Mouse (Mus musculus): ENCODE results near the gene Tenm4.

DNA sequence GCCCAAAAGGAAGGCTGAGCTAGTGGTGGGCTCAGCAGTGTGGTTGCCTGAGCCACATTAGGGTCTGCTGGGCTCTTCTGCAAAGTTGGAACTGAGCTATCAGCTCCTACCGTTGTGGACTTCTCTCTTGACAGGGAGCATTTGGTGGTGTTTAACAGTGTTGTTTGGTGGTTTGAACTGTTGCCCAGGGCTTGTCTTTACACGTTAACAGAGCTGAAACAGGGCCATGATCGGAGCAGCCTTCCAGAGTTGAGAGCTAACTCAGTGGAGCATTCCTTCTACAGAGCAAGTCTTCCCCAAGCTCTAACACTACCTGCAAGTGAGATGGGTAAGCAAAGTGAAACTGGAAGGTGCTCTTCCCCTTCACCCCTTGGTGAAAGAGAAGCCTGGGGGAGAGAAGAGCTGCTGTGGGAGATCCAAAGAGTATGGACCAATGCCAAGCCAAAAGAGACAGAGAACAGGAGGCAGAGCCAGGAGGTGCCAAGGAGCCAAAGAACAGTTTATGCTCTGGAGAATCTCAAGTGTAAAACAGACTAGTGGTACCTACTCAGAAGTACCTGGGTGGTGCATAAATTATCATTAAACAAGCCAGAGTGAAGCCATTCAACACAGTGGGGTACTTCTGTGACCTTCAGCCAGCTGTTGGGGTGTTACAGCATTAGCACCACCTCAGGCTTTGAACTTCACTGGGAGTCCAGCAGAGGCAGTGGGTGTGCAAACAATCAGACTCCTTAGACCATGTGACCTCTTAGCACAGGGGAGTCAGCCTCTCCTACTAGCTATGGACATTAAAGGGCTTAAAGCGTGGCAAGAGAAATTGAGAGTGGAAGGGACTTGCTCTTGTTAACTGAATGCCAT lies 71.5 kb downstream of the Tenm4 start:
- no peak for TF ChIP-seq CTCF (IDR thresholded peaks at IDR 0.05; ENCODE audit: low read depth)
- no peak for TF ChIP-seq EP300 (IDR thresholded peaks at IDR 0.05; ENCODE audit: low read depth)

All from heart, postnatal 0 days (tissue).